Comparison of ENCODE assay signal across 8 mouse cellular contexts in genomic region chr14:75060562-75060961, GRCm38 (mm10). TPM values are rescaled to one million over a fixed set of nuclear protein-coding genes. Genes with fewer than 3 reads are reported as not detected.
DNase-seq lines count a peak whose midpoint lies in the region; ATAC-seq and TF ChIP-seq lines count a peak whose summit lies in the region.

No protein-coding gene starts in this region.

- H3K4me1 ChIP-seq in liver, embryonic 11.5 days (replicated peaks; ENCODE audit: control insufficient read depth, insufficient read depth, low read length) = no peaks in the 10 kb centered on the region
- peaks cover 9% of the 10 kb centered on the region for H3K4me1 ChIP-seq in heart, embryonic 13.5 days
- H3K4me1 ChIP-seq in limb, embryonic 14.5 days (ENCODE audit: control insufficient read depth, insufficient read depth, low read length) = no peaks in the 10 kb centered on the region
- no peaks in the 10 kb centered on the region; the same call in 1 of the 2 replicates for H3K4me1 ChIP-seq in small intestine, adult 2 months (ENCODE audit: control insufficient read depth, insufficient read depth, insufficient read length, low read length)

- TF ChIP-seq POLR2A in limb, embryonic 14.5 days (IDR thresholded peaks at IDR 0.05; ENCODE audit: borderline replicate concordance, extremely low read depth, insufficient read depth, insufficient read length) = no peak
- no peak for TF ChIP-seq POLR2A in small intestine, adult 2 months (IDR thresholded peaks at IDR 0.05; ENCODE audit: low read depth, low read length)

- no peaks in the 10 kb centered on the region for H3K36me3 ChIP-seq in liver, embryonic 11.5 days (ENCODE audit: control insufficient read depth, insufficient read depth, low read length)
- H3K36me3 ChIP-seq in heart, embryonic 13.5 days = no peaks in the 10 kb centered on the region
- H3K36me3 ChIP-seq in limb, embryonic 14.5 days (ENCODE audit: control insufficient read depth, insufficient read depth, low read length) = no peaks in the 10 kb centered on the region
- H3K36me3 ChIP-seq in small intestine, adult 2 months (ENCODE audit: control insufficient read depth, insufficient read depth, low read length) = no peaks in the 10 kb centered on the region

- no peaks in the 10 kb centered on the region for H3K9me3 ChIP-seq in liver, embryonic 11.5 days (ENCODE audit: control insufficient read depth, low read length)
- H3K9me3 ChIP-seq in heart, embryonic 13.5 days = no peaks in the 10 kb centered on the region
- H3K9me3 ChIP-seq in limb, embryonic 14.5 days (ENCODE audit: control insufficient read depth, low read length) = no peaks in the 10 kb centered on the region

- WGBS in liver, embryonic 11.5 days = 36% methylated on average over 8 of the region's 8 CpGs
- WGBS in heart, embryonic 13.5 days = 29% methylated on average over 8 of the region's 8 CpGs
- WGBS in limb, embryonic 14.5 days = 45% methylated on average over 8 of the region's 8 CpGs
- 29% methylated on average over 8 of the region's 8 CpGs for WGBS in small intestine, adult 2 months

- H3K4me2 ChIP-seq in liver, embryonic 11.5 days = no peak overlapping the region
- no peak overlapping the region for H3K4me2 ChIP-seq in heart, embryonic 13.5 days
- H3K4me2 ChIP-seq in limb, embryonic 14.5 days (replicated peaks; ENCODE audit: low read depth, low read length, severe bottlenecking) = no peak overlapping the region

- no peak overlapping the region for H3K27ac ChIP-seq in liver, embryonic 11.5 days (ENCODE audit: low read depth, low read length)
- H3K27ac ChIP-seq in heart, embryonic 13.5 days (replicated peaks) = peak overlapping the region; percentile 8; the same call in 1 of the 2 replicates
- no peak overlapping the region for H3K27ac ChIP-seq in limb, embryonic 14.5 days (replicated peaks; ENCODE audit: low read depth, low read length)
- H3K27ac ChIP-seq in small intestine, adult 2 months (ENCODE audit: insufficient read depth, low read depth, low read length) = no peak overlapping the region

- DNase-seq in liver (peak; percentile 14), MEL-GATA-1-ER (ENCODE audit: extremely low read depth, low read depth) (peak; percentile 43)
- DNase-seq in liver, embryonic 11.5 days (ENCODE audit: low spot score) = no peak
- DNase-seq in c-Kit-positive CD71-positive TER-119-positive erythroid progenitor cells, embryonic 14.5 days (ENCODE audit: low spot score) = peak; percentile 38
- DNase-seq in limb, embryonic 14.5 days (ENCODE audit: low spot score) = peak; percentile 38
- DNase-seq in frontal cortex, postnatal 14 days (ENCODE audit: low spot score in 2 of 2) = no peak

- no peak overlapping the region for H3K4me3 ChIP-seq in liver, embryonic 11.5 days (ENCODE audit: low read depth, low read length)
- H3K4me3 ChIP-seq in heart, embryonic 13.5 days = no peak overlapping the region
- H3K4me3 ChIP-seq in limb, embryonic 14.5 days (replicated peaks; ENCODE audit: low read length) = no peak overlapping the region
- H3K4me3 ChIP-seq in small intestine, adult 2 months (ENCODE audit: low read depth, low read length) = no peak overlapping the region

- H3K9ac ChIP-seq in liver, embryonic 11.5 days (ENCODE audit: low read depth, low read length) = no peak overlapping the region
- no peak overlapping the region for H3K9ac ChIP-seq in heart, embryonic 13.5 days
- H3K9ac ChIP-seq in limb, embryonic 14.5 days (ENCODE audit: low read depth, low read length, severe bottlenecking) = no peak overlapping the region

- no peaks in the 10 kb centered on the region for H3K27me3 ChIP-seq in liver, embryonic 11.5 days (replicated peaks; ENCODE audit: control insufficient read depth, insufficient read depth, low read length)
- no peaks in the 10 kb centered on the region for H3K27me3 ChIP-seq in heart, embryonic 13.5 days (replicated peaks)
- H3K27me3 ChIP-seq in limb, embryonic 14.5 days (ENCODE audit: control insufficient read depth, insufficient read depth, low read length) = no peaks in the 10 kb centered on the region
- no peaks in the 10 kb centered on the region for H3K27me3 ChIP-seq in small intestine, adult 2 months (ENCODE audit: control insufficient read depth, insufficient read depth, low read length)

- no peak for ATAC-seq in liver, embryonic 11.5 days (replicated peaks; ENCODE audit: low FRiP score)
- no peak for ATAC-seq in heart, embryonic 13.5 days (ENCODE audit: extremely low read depth, insufficient number of reproducible peaks, low FRiP score, low TSS enrichment)
- ATAC-seq in limb, embryonic 14.5 days (ENCODE audit: low FRiP score, low read depth) = no peak

- peak; percentile 2; the same call in 1 of the 2 replicates for TF ChIP-seq CTCF in small intestine, adult 2 months (IDR thresholded peaks at IDR 0.05; ENCODE audit: extremely low read depth, insufficient read length, insufficient replicate concordance, low read depth, low read length)

RNA-seq across cellular contexts. Expression of gene Rubcnl, which starts 44.7 kb away (rescaled TPM):
- 0.26 TPM in 1 of 2 replicates, not detected in the other for polyA plus RNA-seq in liver, embryonic 11.5 days (2014; fragmentation: Nextera tagmentation; extraction: Ambion mirVana)
- 1.2 and 1.3 TPM in 2 replicates for polyA plus RNA-seq in heart, embryonic 13.5 days (2015; fragmentation: Nextera tagmentation; extraction: Ambion mirVana)
- polyA plus RNA-seq in limb, embryonic 14.5 days (2012; rRNA removed) = 1.3 TPM in 2 replicates
- 1.4 and 2.6 TPM in 2 replicates for polyA plus RNA-seq in limb, embryonic 14.5 days (2014; fragmentation: Nextera tagmentation; extraction: Ambion mirVana)
- polyA plus RNA-seq in small intestine, adult 2 months (2012; rRNA removed) = 0.37 and 0.91 TPM in 2 replicates

Comparison
In these comparisons a context has a peak if more than half of its experiments do, and no peak if none do; other contexts are left out.
1. DNase-seq: peak in liver (single experiment), MEL-GATA-1-ER (single experiment), c-Kit-positive CD71-positive TER-119-positive erythroid progenitor cells, embryonic 14.5 days (single experiment) and limb, embryonic 14.5 days (single experiment); none in liver, embryonic 11.5 days (single experiment) and frontal cortex, postnatal 14 days (0 of 2).